Mouse (Mus musculus) c-Kit-positive CD71-positive TER-119-negative erythroid progenitor cells, embryonic 14.5 days (primary cell): ENCODE results near the gene Cd248.
A peak's percentile ranks its signal among the peaks of the same experiment; 100 is the strongest.

ENCODE experiments used
- DNase-seq: peaks from one replicate; pipeline ENCODE4 v3.0.0-alpha.2; 2013; ENCODE audit warnings: low read depth

Gene Cd248

DNA sequence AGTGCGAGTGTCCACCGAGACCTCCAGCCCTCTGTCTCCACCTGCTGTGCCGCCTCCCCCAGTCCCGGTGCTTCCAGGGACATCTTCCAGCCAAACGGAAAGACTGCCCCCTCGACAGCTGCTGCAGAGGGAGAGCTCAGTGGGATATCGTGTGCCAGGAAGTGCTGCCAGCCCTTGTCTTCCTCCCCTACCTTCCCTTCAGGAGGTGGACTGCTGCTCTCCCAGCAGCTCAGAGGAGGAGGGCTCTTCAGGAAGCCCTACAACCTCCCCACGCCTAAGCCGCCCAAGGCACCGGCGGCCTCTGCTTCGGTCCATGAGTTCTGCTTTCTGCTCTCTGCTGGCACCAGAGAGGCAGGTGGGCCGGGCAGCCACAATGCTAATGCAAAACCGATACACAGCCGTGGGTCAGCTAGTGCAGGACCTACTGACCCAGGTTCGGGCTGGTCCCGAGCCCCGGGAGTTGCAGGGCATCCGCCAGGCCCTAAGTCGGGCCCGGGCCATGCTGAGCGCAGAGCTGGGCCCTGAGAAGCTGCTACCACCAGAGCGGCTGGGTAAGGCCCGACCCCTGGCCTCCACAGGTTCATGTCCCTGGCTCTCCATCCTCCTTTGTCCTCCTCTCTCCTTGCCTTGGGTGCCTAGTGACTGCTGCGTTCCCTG lies 15.6 kb upstream of the Cd248 start:
- no peak for DNase-seq

DNA sequence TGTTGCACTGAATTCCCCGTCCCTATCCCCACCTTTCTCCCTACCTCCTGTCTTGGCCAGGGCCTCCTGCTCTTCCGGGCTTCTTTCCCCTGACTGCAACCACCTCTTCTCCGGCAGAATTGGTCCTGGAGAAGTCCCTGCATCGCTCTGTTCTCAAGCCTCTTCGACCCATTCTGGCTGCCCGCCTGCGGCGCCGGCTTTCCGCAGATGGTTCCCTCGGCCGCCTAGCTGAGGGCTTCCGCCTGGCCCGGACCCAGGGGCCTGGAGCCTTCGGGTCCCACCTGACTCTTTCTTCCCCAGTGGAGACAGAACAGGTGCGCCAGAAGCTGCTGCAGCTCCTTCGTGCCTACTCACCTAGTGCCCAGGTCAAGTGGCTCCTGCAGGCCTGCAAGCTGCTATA lies 15.0 kb upstream of the Cd248 start:
- no peak for DNase-seq

DNA sequence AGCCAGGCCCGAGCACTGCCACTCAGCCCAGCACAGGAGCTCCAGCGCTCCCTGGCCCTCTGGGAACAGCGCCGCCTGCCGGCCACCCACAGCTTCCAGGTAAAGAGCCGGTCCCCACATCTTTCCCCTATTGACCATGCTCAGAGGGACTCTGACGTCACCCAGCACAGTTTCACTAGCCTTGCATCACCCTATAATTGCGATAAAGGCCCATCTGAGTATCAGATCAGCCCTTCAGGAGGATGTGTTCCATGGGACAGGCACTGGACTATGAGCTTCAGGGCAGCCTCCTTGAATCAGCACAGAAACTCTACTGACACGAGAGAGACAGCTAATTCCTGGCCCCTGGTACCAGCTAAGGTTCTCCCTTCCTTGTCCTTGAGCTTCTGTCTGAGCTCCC lies 14.0 kb upstream of the Cd248 start:
- no peak for DNase-seq

DNA sequence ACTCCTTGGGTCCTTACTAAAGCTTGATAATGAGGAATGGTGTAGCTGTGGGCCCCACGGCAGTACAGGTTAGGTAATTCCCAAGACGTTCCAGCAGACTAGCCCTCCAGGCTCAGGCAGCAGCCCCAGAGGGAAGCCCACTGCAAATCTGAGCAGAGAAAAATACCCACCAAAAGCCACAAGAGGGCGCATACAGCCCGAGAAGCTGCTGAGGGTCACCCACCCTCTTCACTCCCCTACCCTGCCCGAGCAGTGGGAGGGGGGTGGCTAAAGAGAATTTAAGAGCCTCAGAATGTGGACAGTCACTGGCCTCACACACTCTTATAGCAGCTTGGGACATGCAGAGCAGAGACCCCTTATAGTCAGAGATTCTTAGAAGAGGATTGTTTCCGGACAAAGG lies 11.6 kb upstream of the Cd248 start:
- no peak for DNase-seq

DNA sequence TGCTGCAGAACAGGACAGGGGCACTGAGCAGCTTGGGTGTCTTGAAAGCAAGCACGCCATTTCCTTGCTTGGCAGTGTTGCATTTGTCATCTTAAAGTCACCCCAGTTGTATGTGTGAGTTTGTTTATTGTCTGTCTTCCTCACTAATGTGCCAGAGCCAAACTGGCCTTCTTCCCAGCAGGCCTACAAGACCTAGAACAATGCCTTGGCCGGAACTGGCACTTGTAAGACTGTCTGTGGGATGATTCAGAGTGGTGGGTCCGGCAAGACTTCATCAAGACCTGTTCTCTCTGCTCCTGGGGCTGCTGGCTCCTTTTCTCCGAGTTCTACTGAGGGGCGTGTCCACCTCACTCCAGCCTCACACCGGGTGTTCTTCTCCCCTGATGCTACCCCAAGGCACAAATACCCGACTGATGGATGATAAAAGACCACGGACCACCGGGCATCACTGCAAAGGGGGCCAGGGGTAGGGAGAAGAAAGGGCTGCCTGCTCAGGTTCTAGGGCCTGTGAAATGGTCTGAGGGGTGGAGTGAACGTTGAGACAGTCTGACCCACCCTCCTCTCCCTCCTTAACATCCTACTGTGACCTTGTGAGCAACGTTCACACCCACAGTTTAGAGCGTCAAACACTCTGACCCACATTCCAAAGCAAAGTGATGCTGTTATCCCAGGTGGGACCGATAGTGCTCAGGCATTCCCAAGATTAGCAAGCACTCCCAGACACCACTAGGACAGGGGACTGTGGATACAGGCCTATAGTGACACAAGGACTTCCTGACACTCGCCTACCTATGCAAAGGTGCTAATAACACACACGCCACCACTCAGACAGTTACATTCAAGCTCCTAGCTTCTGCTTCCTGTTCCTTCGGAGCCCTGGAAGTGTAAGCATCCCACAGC lies 9.8 kb upstream of the Cd248 start:
- DNase-seq, result no peak

DNA sequence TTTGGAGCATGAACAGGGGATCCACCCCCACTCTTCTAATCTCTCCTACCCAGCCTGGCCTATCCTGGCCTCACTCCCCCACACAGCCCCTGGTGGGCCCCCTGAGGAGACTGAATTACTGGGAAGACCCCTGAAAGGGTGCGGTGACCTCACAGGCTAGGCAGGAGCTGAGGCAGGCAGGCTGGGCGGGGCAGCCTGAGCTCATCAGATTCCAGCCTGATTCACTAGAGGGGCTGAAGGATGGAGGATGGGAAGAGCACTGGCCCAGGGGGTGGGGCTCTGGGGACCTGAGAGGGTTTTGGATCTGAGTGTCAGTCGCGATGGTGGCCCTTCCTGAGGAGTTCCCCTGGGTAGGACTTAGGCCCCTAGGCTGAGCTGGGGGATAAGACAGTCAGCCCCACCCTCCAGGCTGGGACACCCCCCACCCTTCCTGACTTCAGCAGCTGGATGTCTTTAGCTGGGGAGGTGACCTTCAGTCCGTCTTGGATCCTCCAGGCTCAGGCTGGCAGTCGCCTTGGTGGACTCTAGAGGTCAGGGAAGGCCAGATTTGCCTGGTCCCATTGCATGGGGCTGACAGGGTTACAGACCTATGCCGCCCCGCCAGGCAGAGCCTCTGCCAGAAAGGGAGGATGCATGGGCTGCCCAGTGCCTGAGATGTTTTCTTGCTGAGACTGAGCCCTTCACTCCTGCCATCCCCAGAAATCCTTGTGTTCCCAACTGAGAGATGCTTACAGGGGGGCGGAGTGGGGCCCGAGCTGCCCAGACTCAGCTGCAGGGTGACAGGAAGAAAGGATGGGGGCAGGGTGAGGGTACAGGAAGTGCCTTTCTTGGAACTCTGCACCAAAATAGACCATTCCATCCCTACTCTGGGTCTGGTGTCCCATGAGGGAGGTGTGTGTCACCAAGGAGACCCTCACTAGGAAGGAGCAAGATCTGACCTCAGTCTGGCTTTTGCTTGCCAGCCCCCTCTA lies 8.8 kb upstream of the Cd248 start:
- DNase-seq, result no peak

DNA sequence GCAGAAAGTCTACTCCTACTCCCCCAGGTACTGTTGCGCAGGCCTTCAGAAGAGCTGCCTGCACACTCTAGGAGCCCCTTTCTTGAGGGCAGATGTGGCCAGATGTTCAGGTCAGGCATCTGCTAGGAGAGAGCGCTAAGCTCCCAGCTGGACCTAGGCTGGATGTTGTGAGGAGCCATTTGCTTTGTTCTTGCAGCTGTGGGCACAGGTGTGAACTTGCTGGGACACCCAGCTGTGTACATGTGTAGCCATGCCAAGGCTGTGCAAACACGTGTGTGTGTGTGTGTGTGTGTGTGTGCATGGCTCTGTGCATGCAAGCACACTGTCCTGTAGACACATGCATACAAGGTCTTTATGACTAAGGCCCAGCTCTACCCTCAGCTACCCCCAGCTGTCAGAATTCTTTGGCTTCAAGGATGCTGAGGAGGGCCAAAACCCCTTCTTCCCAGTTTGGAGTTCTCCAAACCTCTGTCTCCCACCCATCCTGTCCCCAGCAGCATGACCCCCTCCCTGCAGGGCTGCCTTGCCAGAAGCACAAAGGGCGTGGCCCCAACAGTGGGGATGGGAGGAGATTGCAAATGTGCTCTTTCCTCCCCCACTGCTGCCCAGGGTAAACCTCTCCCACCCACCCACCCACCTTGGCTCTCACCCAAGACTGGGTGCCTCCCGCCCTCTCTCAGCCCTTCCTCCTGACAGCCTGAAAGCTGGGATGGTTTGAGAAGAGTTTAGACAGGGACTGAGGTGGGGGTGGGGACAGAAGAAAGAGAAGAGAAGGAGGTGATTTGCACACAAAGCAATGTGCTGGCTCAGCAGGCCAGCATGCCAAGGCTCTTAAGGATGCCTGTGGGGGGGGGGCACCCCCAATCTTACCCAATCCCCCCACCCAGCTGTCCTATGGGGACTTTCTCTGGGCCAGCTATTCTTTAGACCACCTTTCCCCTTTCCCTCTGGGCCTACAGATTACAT lies 7.2 kb upstream of the Cd248 start:
- no peak for DNase-seq

DNA sequence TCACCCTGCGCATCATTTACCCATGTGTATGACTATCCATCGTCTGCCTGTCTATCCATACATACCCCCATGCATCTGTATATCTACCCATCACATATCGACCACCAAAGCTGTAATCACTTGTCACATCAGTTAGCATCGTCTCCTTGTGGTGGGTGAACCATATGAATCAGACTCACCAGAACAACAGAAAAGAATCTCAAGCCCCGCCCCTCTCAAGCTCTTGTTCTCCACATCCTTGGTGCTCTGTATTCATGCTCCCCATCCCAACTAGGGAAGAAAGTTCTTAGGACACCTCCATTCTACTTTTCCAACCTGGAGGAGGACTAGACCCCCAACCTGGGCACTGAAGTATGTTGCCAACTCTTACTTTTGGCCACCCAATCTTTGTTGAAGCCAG lies 5.8 kb upstream of the Cd248 start:
- DNase-seq, result no peak

DNA sequence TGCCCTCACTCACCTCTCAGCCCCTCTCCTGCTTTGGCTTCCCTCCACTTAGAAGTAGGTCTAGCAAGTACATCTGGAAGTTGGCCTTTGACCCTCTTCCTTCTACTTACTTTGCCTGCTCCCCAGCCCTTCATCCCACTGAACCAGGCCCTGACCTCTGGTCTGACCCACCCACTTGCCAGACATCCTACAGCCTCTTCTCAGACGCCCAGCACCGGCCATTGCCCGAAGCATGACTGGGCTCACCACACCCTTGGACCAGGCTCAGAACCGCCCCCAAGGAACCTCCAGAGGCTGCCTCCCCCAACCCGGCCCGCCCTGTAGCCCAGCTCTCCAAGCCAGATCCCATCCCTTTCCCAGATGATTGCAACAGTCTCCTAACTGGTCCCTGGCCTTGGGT lies 5.4 kb upstream of the Cd248 start:
- no peak for DNase-seq

DNA sequence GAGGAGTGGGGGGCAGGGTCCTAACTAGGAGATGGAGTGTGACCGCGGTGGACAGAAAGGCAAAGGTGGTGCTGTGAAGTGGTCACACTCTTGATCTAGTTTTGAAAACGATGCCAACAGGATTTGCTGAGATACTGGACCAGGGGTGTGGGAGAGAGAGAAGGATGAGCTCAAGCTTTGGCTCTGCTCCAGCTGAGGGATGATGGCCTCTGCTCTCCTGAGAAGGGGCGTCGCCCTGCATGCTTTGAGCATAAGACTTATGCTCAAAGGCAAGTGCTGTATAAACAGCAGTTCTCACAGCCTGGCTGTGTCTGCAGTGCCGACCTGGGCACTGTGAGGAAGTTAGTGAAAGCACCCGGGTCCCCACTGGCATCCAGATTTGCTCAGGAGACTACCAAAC lies 2.8 kb upstream of the Cd248 start:
- DNase-seq, result no peak

DNA sequence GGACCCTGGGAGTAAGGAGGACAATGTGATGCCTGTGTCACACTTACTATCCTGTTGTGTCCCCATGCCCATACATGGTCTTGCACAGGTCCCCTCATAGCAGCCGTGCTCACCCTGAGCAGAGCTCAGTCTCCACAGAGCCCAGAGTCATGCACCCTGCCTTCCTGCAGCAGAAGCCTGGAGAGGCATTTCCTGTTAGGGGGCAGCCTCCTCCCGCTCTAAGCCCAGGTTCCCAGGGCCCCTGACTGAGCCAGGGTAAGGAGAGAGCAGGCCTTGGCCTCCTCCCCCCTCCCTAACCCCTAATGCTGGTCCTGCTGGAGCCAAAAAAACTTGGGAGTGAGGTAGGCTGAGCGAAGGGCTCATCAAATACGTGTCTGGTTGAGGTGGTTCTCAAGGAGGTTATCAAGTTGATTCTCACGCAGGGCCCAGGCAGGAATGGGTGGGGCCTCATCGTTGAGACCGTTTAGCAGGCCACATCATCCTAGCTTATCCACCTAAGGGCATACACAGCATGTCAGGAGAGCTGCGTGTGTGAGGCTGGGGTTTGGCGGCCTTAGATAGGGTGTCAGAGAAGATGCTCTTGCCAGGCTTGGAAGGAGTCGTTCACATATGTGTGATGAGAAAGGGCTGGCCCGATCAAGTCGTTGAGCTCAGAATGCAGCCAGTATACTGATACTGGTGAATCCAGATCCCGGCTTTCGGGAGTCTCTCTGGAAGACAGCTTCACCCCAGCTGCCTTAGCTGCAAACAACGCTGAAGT lies 658 bp upstream of the Cd248 start:
- peak; percentile 85 for DNase-seq

DNA sequence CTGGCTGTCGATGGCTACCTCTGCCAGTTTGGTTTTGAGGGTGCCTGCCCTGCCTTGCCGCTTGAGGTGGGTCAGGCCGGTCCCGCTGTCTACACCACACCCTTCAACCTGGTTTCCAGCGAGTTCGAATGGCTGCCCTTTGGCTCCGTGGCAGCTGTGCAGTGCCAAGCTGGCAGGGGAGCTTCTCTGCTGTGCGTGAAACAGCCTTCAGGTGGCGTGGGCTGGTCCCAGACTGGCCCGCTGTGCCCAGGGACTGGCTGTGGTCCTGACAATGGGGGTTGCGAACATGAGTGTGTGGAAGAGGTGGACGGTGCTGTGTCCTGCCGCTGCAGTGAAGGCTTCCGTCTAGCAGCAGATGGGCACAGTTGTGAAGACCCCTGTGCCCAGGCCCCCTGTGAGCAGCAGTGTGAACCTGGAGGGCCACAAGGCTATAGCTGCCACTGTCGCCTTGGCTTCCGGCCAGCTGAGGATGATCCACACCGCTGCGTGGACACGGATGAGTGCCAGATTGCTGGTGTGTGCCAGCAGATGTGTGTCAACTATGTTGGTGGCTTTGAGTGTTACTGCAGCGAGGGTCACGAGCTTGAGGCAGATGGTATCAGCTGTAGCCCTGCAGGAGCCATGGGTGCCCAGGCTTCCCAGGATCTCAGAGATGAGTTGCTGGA lies 824 bp downstream of the Cd248 start:
- no peak for DNase-seq

DNA sequence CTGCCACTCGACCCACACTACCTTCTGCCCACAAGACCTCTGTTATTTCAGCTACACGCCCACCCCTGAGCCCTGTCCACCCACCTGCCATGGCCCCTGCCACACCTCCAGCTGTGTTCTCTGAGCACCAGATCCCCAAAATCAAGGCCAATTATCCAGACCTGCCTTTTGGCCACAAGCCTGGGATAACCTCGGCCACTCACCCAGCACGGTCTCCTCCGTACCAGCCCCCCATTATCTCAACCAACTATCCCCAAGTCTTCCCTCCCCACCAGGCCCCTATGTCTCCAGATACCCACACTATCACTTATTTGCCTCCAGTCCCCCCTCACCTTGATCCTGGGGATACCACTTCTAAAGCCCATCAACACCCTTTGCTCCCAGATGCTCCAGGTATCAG lies 1.6 kb downstream of the Cd248 start:
- DNase-seq, result no peak

DNA sequence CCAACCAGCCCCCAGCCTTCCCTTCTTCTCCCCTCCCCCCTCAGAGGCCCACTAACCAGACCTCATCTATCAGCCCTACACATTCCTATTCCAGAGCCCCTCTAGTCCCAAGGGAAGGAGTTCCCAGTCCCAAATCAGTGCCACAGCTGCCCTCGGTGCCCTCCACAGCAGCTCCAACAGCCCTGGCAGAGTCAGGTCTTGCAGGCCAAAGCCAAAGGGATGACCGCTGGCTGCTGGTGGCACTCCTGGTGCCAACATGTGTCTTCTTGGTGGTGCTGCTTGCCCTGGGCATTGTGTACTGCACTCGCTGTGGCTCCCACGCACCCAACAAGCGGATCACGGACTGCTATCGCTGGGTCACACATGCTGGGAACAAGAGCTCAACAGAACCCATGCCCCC lies 2.1 kb downstream of the Cd248 start:
- DNase-seq, result no peak

DNA sequence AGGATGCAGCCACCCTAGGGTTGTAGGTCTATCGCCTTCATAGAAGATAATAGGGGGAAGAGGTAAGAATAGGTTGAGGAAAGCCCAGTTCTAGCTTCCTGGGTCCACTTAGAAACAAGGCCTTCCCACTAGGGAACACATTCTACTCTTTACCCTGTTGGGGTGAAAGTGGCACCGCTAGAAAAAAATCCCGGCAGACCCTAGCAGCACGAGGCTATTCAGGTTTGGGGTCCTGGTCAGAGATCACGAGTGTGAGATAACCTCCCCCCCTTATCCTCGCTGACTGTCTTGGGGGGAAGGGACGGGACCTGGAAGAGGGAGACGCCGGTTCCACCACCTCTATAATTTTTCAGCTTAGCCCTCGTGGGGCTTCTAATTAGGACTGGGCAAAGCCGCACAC lies 3.2 kb downstream of the Cd248 start:
- DNase-seq, result no peak

DNA sequence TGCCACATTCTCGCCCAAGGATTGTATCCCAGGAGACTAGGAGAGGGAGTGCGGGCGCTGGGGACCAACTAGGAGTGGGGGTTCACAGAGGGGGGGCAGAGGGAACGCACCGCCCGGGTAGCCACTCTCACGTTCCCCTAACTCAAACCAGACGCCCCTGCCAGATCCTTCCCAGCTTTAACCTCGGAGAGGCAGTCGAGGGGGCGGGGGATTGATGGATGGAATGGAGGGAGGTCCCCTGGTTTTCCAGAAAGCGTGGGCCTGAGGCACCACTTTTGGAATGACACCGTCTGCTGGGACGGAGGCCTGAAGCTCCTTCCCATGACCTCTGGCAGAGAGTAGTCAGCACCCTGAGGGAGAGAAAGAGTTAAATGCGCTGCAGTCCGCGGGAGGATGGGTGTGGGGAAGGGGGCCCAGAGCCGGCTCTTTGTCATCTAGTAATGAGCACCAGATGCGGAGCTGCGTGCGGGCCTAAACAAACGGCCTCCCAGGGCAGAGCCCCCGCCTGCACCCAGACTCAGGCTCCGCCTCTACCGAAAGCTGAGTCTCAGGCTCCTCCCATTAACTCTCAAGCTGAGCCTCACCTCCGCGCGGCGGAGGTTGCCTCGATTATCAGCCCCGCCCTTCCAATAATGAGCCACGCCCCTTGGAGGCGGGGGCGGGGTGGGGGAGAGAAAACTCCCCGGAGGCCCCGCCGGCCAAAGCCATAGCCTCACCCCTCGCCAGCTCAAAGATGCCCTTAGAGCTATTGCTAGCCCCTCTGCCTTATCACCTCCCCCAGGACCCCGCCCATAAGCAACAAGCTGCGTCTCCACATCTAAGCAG lies 3.9 kb downstream of the Cd248 start:
- DNase-seq, result peak; percentile 94

DNA sequence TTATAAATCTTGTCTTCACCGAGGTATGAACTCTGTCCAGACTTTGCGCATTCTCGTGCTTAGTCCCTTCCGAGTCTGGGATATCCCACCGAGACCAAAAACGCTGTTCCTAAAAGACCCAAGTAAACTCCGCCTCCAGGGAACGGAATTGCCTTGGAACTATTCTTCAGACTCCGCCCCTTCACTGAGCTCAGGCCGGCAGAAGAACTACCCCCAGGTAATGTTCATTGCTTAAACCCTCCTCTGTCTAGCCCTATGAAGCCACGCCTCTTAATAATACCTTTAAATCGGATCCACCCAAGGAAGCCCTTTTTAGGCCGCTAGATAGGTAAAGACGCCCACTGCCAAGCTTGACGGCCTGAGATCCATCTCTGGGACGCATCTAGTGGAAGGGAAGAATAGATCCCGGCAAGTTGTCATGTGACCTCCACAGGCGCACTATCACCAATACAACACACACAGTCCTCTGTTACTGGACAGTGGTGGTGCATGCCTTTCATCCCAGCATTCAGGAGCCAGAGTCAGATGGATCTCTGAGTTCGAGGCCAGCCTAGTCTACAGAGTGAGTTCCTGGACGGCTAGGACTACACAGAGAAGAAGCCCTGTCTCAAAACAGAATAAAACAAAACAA lies 4.6 kb downstream of the Cd248 start:
- DNase-seq, result no peak

DNA sequence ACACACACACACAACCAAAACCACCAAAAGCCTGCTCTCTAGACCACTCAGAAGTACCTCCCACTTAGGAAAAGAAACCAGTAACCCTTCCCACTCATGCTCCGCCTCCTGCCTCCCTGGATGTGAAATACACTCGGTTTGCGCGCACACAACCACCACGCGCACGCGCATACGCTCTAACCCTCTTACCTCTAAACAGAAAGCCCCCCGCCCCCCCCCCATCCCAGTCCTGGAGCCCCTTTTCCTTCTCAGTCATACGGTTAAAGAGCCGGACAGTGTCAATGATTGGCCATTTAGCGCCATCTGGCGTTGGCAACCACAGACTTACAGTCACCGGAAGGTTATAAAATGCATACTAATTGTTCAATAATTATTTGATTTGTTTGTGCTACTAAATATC lies 5.2 kb downstream of the Cd248 start:
- DNase-seq, result no peak

DNA sequence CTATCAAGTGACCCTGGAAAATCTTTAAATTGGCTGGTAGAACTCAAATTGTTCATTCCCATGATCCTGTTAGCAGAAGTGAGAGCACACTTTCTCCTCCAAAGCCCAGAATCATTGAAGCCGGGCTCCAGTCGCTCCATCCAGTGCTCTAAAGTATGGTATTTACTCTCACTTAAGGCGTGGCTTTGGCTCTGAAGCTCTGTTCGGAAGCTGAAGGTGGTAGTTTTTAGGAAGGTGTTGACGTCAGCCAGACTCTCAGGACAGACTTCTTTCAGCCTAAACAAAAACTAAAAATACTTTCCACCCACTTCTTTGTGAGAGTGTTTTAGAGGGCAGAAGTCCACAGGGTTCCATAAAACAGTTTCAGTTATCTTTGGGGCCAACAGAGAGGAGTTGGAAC lies 5.6 kb downstream of the Cd248 start:
- DNase-seq, result no peak
